Mouse (Mus musculus) urinary bladder, postnatal 36 days (tissue): ENCODE results near the gene Rfc5.
"Not testable (repeated sequence)": the region's sequence is repeated elsewhere in the genome, so short reads cannot be mapped to it uniquely, and the experiment has no call there.

Experiments
- DNase-seq, 2 experiments: peaks; one replicate each; pipeline ENCODE4 v3.0.0; 2022; ENCODE audit warnings: low spot score in 2 of 2, mixed read lengths in 1 of 2

Gene Rfc5

DNA sequence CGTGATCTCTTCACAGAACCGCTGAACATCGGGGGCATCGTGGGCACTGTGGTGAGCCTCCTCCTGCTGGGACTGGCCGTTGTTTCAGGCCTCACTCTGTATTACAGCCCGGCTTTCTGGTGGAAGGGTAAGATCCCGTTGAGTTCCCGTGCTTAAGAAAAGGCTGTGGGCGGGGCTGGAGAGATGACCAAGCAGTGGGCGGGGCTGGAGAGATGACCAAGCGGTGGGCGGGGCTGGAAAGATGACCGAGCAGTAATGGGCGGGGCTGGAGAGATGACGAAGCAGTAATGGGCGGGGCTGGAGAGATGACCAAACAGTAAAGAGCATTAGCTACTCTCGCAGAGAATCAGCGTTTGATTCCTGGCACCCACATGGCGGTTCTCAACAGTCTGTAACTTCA, 40.6 kb downstream of the Rfc5 start:
- DNase-seq: peak; percentile 62 to 66

DNA sequence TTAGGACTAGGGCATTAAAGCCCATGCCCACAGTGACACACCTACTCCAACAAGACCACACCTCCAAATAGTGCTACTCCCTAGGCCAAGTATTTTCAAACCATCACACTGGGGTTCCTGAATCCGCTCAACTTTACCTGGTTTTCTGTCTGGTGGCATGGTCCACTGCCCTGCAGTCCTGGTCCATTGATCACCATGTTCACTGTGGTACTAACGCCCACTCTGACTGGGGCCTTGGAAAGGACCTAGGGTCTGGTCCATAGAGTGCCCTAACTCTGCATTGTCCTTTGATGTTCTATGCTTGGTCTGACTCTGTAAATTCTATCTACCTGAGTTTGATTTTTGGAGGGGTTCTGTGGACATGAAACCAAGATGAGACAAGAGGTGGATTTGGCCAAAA, 41.0 kb downstream of the Rfc5 start:
- DNase-seq: no peak

DNA sequence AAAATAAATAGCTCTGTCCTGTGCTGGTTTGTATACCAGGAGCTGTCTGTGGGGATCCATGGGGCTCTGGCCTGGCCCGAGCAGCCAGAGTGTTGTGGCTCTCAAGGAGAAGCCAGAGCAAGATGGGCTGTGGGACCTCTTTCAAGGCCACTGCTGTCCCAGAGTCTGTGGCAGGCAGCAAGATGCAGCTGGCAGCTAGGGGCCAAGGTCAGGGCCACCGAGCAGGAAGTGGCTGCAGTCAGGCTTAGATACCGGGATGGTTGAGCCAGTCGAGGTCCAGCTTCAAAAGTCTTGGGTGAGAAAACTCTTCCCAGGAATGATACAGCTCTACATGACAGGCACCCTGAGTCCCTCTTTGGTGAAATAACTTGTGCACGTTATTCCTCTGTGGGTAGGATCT, 41.8 kb downstream of the Rfc5 start:
- no peak for DNase-seq

DNA sequence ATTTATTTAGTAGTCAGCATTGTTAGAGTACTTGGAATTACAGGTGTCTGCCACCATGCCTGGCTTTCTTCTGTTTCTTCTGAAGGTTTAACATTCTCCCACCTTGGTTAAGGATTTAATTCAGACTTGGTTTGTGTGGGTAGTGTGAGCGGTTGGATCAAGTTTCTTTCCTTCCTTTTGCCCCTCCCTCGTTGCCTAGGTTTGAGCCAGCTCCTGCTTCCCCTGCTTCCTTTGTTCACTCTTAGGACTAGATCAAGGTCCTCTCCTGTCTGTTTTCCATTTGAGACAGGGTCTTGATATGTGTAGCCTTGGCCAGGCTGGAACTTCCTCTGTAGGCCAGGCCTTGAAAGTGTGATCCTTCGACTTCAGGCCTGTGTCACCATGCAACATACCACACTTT, 42.6 kb downstream of the Rfc5 start:
- DNase-seq: no peak

DNA sequence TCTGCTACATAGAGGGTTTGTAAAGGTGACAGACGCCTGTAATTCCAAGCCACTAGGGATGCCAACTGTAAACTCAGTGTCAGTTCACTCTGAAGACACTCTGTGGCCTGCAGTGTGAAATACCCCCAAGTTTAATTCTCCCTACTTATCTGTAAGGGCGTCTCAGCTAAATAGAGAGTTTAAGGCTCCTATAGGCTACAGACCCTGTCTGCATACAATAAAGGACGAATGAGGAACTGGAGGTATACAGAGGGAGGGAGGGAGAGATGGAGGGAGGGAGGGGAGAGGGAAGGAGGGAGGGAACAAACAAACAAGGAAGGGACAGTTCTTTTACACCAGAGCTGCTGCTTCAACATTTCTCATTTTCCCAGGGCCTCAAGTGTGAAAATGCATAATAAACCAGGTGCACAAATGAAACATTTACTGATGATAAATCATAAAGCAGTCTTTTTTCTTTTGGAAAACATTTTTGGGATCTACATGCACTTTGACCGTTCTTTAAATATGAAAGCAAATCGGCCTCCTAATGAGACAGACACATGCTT, 43.3 kb downstream of the Rfc5 start:
- DNase-seq: no peak

DNA sequence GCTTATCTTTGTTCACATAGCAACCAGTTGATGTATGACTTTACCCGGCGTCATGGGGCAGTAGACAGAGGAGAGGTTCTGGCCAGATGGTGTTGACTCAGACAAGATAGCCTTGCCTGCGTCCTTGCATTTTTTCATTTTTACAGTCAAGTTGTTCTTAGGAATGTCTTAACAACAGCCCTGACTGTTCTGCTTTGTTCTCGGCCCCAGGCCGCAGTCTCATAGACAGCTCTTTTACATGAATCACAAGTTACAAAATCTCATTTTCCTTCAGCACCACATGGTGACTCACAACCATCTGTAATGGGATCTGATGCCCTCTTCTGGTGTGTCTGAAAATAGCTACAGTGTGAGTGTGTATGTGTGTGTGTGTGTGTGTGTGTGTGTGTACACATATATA, 44.4 kb downstream of the Rfc5 start:
- not testable (repeated sequence) for DNase-seq

DNA sequence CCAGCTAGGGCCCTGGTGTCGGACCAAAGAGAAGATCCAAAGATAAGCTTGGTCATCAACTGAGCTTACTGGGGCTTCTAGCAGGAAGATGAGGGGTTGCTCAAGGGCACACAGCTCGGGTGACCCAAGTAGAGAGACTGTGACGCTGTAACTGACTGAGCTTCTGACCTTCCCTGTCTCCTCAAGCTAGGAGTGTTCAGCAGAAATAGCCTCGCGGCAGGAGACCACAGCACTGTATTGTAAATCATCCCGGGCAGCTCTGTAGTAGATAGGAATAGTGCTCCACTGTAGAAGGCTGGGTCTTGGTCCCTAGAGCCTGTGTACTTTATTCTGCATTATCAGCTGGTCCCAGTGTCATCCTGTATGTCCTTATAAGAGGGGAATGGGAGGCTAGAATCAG, 47.0 kb downstream of the Rfc5 start:
- DNase-seq: no peak

DNA sequence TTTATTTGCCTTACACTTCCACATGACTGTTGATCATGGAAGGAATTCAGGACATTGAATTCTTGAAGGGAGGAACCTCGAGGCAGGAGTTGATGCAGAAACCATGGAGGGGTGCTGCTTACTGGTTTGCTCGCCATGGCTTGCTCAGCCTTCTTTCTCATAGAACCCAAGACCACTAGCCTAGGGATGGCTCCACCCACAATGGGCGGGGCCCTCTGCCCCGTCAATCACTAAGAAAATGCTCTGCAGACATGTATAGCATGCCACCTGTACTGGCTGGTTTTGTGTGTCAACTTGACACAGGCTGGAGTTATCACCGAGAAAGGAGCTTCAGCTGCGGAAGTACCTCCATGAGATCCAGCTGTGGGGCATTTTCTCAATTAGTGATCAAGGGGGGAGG, 48.8 kb downstream of the Rfc5 start:
- DNase-seq: no peak

DNA sequence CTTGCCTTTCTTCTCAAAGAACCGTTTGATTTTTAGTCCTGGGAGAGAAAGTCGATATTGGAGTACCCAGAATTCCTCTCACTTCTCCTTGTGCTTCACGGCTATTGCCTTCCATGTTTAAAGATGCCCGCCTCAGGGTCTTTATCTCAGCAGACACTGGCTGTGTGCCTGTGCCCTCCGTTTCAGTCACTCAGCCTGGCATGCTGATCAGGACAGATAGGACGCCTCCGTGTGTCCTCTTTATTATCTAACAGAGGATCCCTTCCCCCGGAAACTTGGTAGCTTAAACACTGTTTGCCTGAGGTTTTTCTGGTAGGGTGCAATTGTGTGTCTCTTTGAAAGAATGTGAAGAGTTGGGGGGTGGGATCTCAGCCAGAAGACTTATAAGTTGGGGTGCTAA, 50.3 kb downstream of the Rfc5 start:
- DNase-seq: no peak

DNA sequence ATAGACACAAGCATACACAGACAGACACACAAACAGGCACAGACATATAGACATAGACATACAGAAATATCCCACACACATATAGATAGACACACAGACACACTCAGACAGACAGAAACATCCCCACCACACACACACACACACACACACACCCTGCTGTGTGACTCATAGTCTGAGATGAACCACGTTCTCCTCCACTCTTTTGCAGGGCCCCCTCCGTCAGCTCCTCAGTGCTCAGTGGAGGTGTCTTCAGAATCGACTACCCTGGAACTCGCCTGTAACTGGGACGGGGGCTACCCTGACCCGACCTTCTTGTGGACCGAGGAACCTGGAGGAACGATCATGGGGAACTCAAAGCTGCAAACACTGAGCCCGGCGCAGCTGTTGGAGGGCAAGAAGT, 50.8 kb downstream of the Rfc5 start:
- no peak for DNase-seq

DNA sequence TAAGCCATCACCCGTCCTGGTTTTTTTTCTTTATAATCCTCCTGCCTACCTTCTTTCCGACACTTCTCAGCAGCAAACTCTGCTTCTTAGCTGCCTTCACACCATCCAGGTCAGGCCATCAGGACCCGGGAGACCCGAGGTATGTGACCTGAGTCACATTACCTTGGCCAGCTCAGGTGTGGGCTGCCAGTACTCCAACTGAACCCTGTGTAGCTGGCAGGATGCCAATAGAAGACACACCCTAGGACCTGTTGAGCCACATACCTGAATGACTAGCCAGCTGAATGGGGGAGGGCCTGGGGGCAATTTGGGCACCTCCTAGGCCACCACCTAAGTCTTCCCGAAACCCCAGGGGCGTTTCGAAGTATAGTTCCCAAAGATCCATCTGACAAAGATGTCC, 58.4 kb downstream of the Rfc5 start:
- peak; percentile 69 to 74 for DNase-seq
